Mouse (Mus musculus) liver, embryonic 14.5 days (tissue): ENCODE measurements around the gene Nt5c2.

Experiments
- CTCF ChIP-seq: IDR thresholded peaks from 2 replicates; pipeline ENCODE4 v1.5.1; 2016; ENCODE audit warnings: antibody characterized with exemption, low read depth, control low read depth
- EP300 ChIP-seq: IDR thresholded peaks from 2 replicates; pipeline ENCODE4 v1.6.1; 2016; ENCODE audit warnings: antibody characterized with exemption, low read depth

DNA sequence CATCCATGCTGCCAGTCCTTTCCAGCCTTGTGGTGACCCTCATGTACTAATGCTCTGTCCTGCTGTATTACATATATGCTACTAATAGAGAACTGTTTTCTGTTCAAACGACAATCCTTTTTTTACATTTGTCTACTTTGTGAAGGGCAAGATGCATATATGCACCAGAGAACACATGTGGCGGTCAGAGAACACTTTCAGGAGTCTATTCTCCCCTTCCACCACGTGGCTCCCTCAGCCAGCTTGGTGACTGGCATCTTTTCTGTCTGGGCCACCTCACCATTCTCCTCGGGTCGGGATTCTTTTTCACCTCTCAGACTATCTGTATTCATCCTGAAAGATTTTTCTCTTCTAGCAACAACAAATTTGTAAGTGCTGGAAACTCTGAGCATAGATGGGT, 9.1 kb downstream of the Nt5c2 start:
- TF ChIP-seq CTCF (no peak), EP300 (no peak)
